Mouse (Mus musculus): ENCODE measurements around the gene Dmrt2.

GRCm38 (mm10) chr19:25635622-25636244 lies 36.5 kb upstream of the Dmrt2 start:
- no peak for TF ChIP-seq TAL1 (IDR thresholded peaks at IDR 0.05; ENCODE audit: low read length)
- TF ChIP-seq GATA1 (IDR thresholded peaks at IDR 0.05; ENCODE audit: low read length), result no peak
